Mouse (Mus musculus) MEL (cell line): ENCODE results near the gene Adprm.

Experiments used
- EP300 ChIP-seq, 2 experiments: IDR thresholded peaks; 2 replicates each; pipeline ENCODE4 v1.6.1; 2011; ENCODE audit warnings: improper control_type of control experiment in 2 of 2, low read length in 2 of 2, low read depth in 1 of 2, mild to moderate bottlenecking in 1 of 2
- ETS1 ChIP-seq: IDR thresholded peaks from 2 replicates; pipeline ENCODE4 v1.6.1; 2012; ENCODE audit warnings: low read depth, mild to moderate bottlenecking, inconsistent platforms, low read length, improper control_type of control experiment, moderate library complexity

GRCm38 (mm10) chr11:66992150-66992549, 60.2 kb downstream of the Adprm start:
- no peak for TF ChIP-seq EP300 (IDR thresholded peaks at IDR 0.05; ENCODE audit: low read depth in 1 of 2, low read length in 2 of 2)
- TF ChIP-seq ETS1: no peak
